Mouse (Mus musculus): ENCODE measurements around the gene Slc17a7. TPM values are rescaled to one million over a fixed set of nuclear protein-coding genes. Genes with fewer than 3 reads are reported as not detected.

The Slc17a7 gene
- polyA plus RNA-seq, 1 experiment from 2014 or later = not detected

DNA sequence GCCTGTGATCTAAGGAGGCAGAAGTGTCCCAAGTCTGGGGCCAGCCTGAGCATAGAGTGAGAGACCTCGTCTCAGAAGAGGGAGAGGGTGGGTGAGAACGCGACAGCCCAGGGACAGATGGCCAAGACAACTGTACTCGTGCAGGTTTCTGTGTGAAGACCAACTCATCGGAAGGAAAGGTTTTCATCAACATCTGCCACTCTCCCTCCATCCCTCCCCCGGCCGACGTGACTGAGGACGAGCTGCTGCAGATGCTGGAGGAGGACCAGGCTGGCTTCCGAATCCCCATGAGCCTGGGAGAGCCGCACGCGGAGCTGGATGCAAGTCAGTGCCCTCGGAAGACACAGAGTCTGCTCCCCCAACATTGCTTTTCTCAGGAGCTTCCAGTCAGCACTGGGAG is 6.3 kb upstream of the Slc17a7 start:
- no peak for ATAC-seq (ENCODE audit: insufficient read depth)
- WGBS (ENCODE audit: insufficient replicate concordance) = 84% methylated on average over 14 of the region's 14 CpGs

DNA sequence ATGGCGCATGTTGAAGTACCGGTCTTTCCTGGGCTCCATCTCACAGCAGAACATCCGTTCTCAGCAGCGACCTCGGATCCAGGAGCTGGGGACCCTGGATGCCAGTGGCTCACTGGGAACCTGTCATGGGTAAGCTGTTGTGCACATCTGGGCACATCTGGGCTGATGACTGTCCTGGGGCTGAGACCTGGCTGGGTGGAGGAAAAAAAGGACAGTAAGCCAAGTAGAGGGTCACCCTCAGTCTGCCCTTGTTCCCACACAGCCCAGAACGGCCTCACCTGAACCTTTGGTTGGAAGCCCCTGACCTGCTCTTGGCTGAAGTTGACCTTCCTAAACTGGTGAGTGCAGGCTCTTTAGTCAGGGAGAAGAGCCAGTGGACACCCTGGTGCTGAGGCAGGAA is 4.8 kb upstream of the Slc17a7 start:
- H3K27ac ChIP-seq (replicated peaks) = no peak overlapping the region
- H3K36me3 ChIP-seq (replicated peaks) = peaks cover 10% of the 10 kb centered on the region
- H3K4me3 ChIP-seq (replicated peaks) = no peak overlapping the region
- H3K27me3 ChIP-seq = peaks cover 18% of the 10 kb centered on the region
- no peak for ATAC-seq (ENCODE audit: insufficient read depth)
- no peak overlapping the region for H3K4me2 ChIP-seq
- H3K9ac ChIP-seq = no peak overlapping the region
- 78% methylated on average over 6 of the region's 6 CpGs for WGBS (ENCODE audit: insufficient replicate concordance)
- peaks cover 31% of the 10 kb centered on the region for H3K4me1 ChIP-seq (replicated peaks)
- no peaks in the 10 kb centered on the region for H3K9me3 ChIP-seq (replicated peaks)

More for the DNA sequence above, 6.3 kb upstream of the Slc17a7 start:
- Histone ChIP-seq H3K27ac (replicated peaks) (no peak overlapping the region), H3K4me3 (replicated peaks) (no peak overlapping the region), H3K4me2 (no peak overlapping the region), H3K9me3 (replicated peaks) (no peaks in the 10 kb centered on the region), H3K36me3 (replicated peaks) (peaks cover 10% of the 10 kb centered on the region), H3K4me1 (replicated peaks) (peaks cover 33% of the 10 kb centered on the region), H3K27me3 (peaks cover 3% of the 10 kb centered on the region), H3K9ac (no peak overlapping the region)

DNA sequence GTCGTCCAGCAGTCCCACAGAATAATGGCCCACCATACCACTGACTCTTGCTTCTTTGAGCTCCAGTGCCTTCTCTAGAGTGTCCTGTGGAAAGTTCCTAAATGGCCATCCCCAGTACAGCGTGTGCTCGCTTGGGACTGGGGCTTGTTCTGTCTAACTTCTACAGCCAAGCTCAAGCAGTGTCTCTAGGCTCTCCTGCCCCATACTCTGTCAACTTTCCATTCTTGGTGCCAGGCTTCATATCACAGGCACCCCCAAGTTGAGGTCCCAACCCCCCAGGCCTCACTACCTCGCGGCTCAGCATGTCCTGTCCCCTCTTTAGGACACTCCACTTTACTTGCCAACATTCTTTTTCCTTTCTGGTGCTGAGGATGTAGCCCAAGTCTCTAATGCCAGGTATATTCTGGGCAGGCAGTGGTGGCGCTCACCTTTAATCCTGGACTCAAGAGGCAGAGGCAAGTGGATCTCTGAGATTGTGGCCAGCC is 3.4 kb upstream of the Slc17a7 start:
- no peak for ATAC-seq (ENCODE audit: insufficient read depth)
- Histone ChIP-seq H3K9ac (no peak overlapping the region), H3K9me3 (replicated peaks) (no peaks in the 10 kb centered on the region), H3K27me3 (peaks cover 32% of the 10 kb centered on the region), H3K36me3 (replicated peaks) (peaks cover 10% of the 10 kb centered on the region), H3K27ac (replicated peaks) (no peak overlapping the region), H3K4me3 (replicated peaks) (no peak overlapping the region), H3K4me2 (no peak overlapping the region), H3K4me1 (replicated peaks) (peaks cover 25% of the 10 kb centered on the region)
- WGBS (ENCODE audit: insufficient replicate concordance) = 78% methylated on average over 6 of the region's 6 CpGs

DNA sequence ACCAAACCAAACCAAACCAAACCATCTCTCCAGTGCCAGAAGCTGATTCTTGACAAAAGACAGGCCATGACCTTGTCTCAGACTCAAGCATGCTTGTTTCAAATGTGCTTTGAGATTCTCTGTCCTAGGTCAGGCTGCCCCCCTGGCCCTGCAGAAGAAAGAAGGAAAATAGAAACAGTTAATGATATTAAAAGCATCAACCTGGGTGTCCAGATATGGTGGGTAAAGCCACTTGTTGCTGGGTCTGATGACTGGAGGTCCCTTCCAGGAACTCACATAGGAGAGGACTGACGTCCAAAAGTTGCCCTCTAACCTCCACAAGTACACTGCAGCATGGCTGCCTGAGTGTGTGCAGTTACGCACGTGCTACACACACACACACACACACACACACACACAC is 2.9 kb upstream of the Slc17a7 start:
- Histone ChIP-seq H3K4me3 (replicated peaks) (no peak overlapping the region), H3K27me3 (peaks cover 37% of the 10 kb centered on the region), H3K9me3 (replicated peaks) (no peaks in the 10 kb centered on the region), H3K4me2 (no peak overlapping the region), H3K27ac (replicated peaks) (no peak overlapping the region), H3K36me3 (replicated peaks) (peaks cover 10% of the 10 kb centered on the region), H3K9ac (no peak overlapping the region), H3K4me1 (replicated peaks) (peaks cover 21% of the 10 kb centered on the region)
- WGBS (ENCODE audit: insufficient replicate concordance) = 77% methylated on average over 3 of the region's 3 CpGs
- no peak for ATAC-seq (ENCODE audit: insufficient read depth)

DNA sequence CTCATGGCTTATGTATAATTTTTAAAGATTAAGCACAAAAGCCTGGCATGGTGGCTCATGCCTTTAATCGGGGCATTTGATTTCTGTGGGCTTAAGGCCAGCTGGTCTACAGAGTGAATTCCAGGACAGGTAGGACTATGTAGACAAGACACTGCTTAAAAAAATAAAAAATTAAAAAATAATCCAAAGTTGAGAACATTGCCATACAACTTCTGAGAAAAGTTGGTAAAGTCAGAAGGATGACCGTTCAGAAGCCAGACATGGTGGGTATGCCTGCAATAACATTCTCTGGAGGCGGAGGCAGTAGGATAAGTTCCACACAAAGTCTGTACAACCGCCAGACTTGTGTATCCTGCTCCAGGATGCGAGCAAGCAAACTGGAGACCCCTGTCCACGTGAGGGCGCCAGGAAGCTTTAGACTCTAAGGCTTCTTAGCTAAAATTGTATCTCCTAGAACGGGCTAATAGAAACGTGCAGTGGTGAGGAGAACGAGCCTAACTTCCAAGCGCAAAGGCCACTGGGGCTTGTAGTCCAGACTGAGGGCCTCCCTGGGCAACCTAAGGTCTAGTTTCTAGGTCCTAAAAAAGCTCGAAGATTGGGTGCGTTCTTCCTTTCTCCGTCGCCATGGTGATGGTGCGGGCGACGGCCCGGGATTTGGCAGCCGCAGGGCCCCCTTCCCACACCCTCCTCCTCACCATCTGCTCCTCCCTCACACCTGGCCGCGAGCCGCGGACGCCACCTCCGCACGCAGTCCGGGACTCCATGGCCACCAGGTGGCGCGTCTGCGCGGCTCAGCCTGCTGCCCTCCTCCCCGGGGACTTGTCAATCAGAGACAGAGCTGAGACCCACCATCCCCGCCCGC is 1.9 kb upstream of the Slc17a7 start:
- H3K9me3 ChIP-seq (replicated peaks) = no peaks in the 10 kb centered on the region
- peaks cover 21% of the 10 kb centered on the region for H3K4me1 ChIP-seq (replicated peaks)
- H3K36me3 ChIP-seq (replicated peaks) = peaks cover 10% of the 10 kb centered on the region
- H3K4me3 ChIP-seq (replicated peaks) = peak overlapping the region; percentile 50
- no peak overlapping the region for H3K27ac ChIP-seq (replicated peaks)
- peak overlapping the region; percentile 82 for H3K4me2 ChIP-seq
- no peak overlapping the region for H3K9ac ChIP-seq
- WGBS (ENCODE audit: insufficient replicate concordance) = 4% methylated on average over 35 of the region's 35 CpGs
- peaks cover 47% of the 10 kb centered on the region for H3K27me3 ChIP-seq
- peak; percentile 73 for ATAC-seq (ENCODE audit: insufficient read depth)

DNA sequence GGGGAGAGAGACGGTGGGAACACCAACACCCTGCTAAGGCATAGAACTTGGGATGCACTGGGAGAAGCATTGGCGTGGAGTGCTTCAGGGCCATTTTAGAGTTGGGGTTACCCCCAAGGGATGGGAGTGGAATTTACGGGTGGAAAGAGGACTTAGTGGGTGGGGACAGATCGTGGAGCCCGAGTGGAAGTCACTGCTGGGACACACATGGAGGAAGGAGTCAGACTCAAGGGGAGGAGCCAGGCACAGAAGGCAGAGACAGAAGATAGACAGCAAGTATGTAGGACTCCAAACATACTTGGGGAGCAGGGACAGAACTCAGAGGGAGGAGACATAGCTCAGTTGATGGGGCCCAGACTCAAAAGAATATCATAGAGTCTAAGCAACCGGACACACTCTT is 1.2 kb upstream of the Slc17a7 start:
- H3K27ac ChIP-seq (replicated peaks) = no peak overlapping the region
- H3K9me3 ChIP-seq (replicated peaks) = no peaks in the 10 kb centered on the region
- H3K36me3 ChIP-seq (replicated peaks) = peaks cover 7% of the 10 kb centered on the region
- peak overlapping the region; percentile 50 for H3K4me3 ChIP-seq (replicated peaks)
- WGBS (ENCODE audit: insufficient replicate concordance) = 25% methylated on average over 6 of the region's 6 CpGs
- no peak for ATAC-seq (ENCODE audit: insufficient read depth)
- H3K9ac ChIP-seq = no peak overlapping the region
- peaks cover 21% of the 10 kb centered on the region for H3K4me1 ChIP-seq (replicated peaks)
- H3K27me3 ChIP-seq = peaks cover 54% of the 10 kb centered on the region
- peak overlapping the region; percentile 82 for H3K4me2 ChIP-seq

DNA sequence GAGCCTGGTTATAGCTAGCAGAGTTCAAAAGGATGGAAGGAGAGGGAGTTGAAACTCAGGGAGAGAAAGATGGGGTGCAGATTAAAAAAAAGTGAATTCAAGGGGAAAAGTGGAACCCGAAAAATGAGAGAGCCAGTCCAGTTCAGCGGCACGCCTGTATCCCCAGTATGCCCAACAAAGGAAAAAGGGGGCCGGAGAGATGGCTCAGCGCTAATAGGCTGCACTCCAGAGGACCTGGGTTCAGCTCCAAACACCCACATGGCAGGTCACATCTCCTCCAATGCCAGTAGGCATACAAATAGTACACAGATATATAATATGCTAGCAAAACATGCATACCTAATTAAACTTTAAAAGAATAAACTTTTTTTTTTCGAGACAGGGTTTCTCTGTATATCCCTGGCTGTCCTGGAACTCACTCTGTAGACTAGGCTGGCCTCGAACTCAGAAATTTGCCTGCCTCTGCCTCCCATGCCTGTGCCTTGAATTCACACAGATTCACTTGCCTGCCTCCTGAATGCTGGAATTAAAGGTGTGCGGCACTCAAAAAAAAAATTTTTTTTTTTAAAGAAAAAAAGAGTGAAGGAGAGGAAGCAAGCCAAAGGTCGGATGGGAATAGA is 643 bp upstream of the Slc17a7 start:
- H3K9ac ChIP-seq = no peak overlapping the region
- no peaks in the 10 kb centered on the region for H3K9me3 ChIP-seq (replicated peaks)
- peaks cover 5% of the 10 kb centered on the region; the same call in 1 of the 2 replicates for H3K36me3 ChIP-seq (replicated peaks)
- ATAC-seq (ENCODE audit: insufficient read depth) = no peak
- H3K4me3 ChIP-seq (replicated peaks) = no peak overlapping the region
- WGBS (ENCODE audit: insufficient replicate concordance) = 63% methylated on average over 9 of the region's 9 CpGs
- no peak overlapping the region for H3K27ac ChIP-seq (replicated peaks)
- peaks cover 21% of the 10 kb centered on the region for H3K4me1 ChIP-seq (replicated peaks)
- H3K27me3 ChIP-seq = peaks cover 60% of the 10 kb centered on the region
- H3K4me2 ChIP-seq = no peak overlapping the region

DNA sequence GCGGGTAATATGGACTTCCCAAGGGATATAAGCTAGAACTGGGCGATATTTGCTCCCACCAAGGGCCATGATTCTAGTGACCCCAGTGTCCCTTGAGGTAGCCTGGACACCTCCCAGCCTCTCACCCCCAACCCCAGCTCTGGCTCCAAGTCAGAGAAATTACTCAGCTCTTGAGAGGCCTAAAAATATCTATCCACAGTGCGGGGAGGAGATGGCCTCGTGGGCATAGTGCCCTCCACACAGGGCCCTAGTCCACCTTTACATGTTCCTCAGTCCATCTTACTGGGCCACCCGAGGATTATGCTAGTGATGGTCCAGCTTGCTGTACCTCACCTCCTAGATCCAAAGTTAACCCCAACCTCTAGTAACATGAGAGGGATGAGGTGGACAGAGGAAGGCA is 1.1 kb downstream of the Slc17a7 start:
- 49% methylated on average over 5 of the region's 5 CpGs for WGBS (ENCODE audit: insufficient replicate concordance)
- no peak for ATAC-seq (ENCODE audit: insufficient read depth)
- no peaks in the 10 kb centered on the region; the same call in 1 of the 2 replicates for H3K36me3 ChIP-seq (replicated peaks)

DNA sequence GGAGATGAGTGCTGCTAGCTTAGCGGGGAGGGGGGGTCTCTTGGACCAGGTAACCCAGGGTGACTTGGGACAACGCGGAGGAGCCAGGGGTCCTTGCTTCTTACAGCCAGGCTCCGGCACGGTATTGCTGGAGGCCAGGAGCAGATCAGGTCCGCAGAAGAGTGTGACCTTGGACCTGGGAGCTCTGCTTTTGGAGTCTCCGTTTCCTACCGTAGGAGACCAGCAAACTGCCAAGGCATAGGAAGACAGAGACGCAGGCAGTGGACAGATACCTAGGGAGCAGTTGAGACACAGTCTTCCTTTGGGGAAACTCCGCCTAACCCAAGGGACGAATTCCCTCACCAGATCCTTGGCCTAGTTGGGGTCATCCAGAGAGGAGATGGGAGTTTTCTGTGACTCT is 2.0 kb downstream of the Slc17a7 start:
- Histone ChIP-seq H3K27ac (replicated peaks) (no peak overlapping the region), H3K9me3 (replicated peaks) (peaks cover 13% of the 10 kb centered on the region), H3K4me1 (replicated peaks) (peaks cover 21% of the 10 kb centered on the region), H3K36me3 (replicated peaks) (no peaks in the 10 kb centered on the region), H3K4me3 (replicated peaks) (no peak overlapping the region), H3K27me3 (peaks cover 85% of the 10 kb centered on the region), H3K4me2 (no peak overlapping the region), H3K9ac (no peak overlapping the region)
- ATAC-seq (ENCODE audit: insufficient read depth) = no peak
- 49% methylated on average over 11 of the region's 11 CpGs for WGBS (ENCODE audit: insufficient replicate concordance)

More for the DNA sequence above, 1.1 kb downstream of the Slc17a7 start:
- Histone ChIP-seq H3K9me3 (replicated peaks) (peaks cover 7% of the 10 kb centered on the region), H3K27ac (replicated peaks) (no peak overlapping the region), H3K4me3 (replicated peaks) (no peak overlapping the region), H3K4me2 (no peak overlapping the region), H3K9ac (no peak overlapping the region), H3K4me1 (replicated peaks) (peaks cover 21% of the 10 kb centered on the region), H3K27me3 (peaks cover 77% of the 10 kb centered on the region)

DNA sequence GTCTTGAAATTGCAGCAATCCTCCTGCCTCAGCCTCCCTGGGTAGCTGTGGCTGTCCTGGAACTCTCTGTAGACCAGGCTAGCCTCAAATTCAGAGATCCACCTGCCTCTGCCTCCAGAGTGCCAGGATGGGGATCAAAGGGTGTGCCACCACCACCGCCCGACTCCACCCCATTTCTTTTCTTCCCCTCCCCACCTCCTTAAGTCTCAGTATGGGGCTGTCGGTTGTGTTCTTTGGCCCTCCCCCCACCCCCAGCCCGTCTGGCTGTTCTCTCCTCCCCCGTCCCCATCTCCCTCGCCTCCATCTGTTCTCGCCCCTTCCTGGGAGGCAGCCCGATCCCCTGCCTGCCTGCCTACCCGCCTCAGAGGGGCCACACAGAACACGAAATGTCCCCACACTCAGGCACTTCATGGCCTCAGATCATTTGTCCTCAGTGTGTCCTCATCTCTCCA is 3.2 kb downstream of the Slc17a7 start:
- Histone ChIP-seq H3K27me3 (peaks cover 98% of the 10 kb centered on the region), H3K4me1 (replicated peaks) (peaks cover 15% of the 10 kb centered on the region), H3K9ac (no peak overlapping the region), H3K4me3 (replicated peaks) (no peak overlapping the region), H3K27ac (replicated peaks) (no peak overlapping the region), H3K36me3 (replicated peaks) (no peaks in the 10 kb centered on the region), H3K4me2 (no peak overlapping the region), H3K9me3 (replicated peaks) (peaks cover 13% of the 10 kb centered on the region)
- no peak for ATAC-seq (ENCODE audit: insufficient read depth)
- 16% methylated on average over 10 of the region's 10 CpGs for WGBS (ENCODE audit: insufficient replicate concordance)

DNA sequence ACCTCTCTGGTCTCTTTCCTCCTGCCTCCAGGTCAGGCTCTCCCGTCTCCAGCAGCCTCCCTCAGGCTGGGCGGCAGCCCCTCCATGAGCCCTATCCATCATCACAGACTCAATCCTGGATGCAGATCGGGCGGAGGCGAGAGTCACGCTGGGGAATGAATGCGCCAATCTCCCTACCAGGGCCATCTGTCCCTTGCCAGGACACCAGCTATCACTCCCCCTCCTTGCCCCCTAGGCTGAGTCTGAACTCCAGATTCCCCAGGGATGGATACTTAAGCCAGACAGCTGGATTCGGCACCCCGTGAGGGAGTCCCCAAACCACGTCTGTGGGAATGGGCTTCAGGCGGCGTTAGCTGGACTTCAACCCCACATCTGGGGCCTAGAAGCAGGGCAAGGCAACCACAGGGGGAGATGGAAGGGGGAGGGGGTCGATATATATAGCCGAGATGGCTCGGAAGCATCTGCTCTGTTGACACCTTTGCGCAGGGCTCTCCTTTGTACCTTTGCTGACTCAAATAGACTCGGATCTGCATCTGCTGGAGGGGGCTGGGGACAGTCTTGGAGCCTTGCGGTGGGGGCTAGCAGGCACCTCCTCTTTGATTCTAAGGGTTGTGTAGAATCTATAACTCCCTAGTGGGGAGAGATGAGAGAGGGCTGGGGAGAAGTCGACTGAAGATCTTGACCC is 4.2 kb downstream of the Slc17a7 start:
- no peak overlapping the region for H3K4me3 ChIP-seq (replicated peaks)
- H3K9me3 ChIP-seq (replicated peaks) = peaks cover 13% of the 10 kb centered on the region
- no peak overlapping the region for H3K4me2 ChIP-seq
- H3K36me3 ChIP-seq (replicated peaks) = no peaks in the 10 kb centered on the region
- ATAC-seq (ENCODE audit: insufficient read depth) = no peak
- H3K9ac ChIP-seq = no peak overlapping the region
- WGBS (ENCODE audit: insufficient replicate concordance) = 4% methylated on average over 19 of the region's 19 CpGs
- peaks cover 8% of the 10 kb centered on the region for H3K4me1 ChIP-seq (replicated peaks)
- no peak overlapping the region for H3K27ac ChIP-seq (replicated peaks)
- H3K27me3 ChIP-seq = peaks cover 99% of the 10 kb centered on the region
